Mouse (Mus musculus) kidney, postnatal 0 days (tissue): Measurements from ENCODE around the gene Pigs. TPM values are rescaled to one million over a fixed set of nuclear protein-coding genes. Genes with fewer than 3 reads are reported as not detected.

ENCODE experiments used
- ATAC-seq: fragments of 200-750 bp; cut with Nextera tagmentation; replicated peaks from 2 replicates; pipeline ENCODE4 v1.8.0; 2017; ENCODE audit warnings: low read depth, moderate number of reproducible peaks, moderate TSS enrichment, moderate library complexity; ENCODE audit not compliant: low FRiP score
- DNase-seq: peaks from one replicate; pipeline ENCODE4 v3.0.0-alpha.2; 2016; ENCODE audit warnings: low spot score
- H3K27ac ChIP-seq: fragments of 300-500 bp; sonication (generic); 2 replicates; pipeline ENCODE4 v1.5.1; 2014; ENCODE audit warnings: mild to moderate bottlenecking
- H3K27me3 ChIP-seq: fragments of 300-500 bp; sonication (generic); 2 replicates; pipeline ENCODE4 v1.6.1; 2014; ENCODE audit warnings: low read length, mixed read lengths; ENCODE audit not compliant: insufficient read depth
- H3K36me3 ChIP-seq: fragments of 300-500 bp; sonication (generic); 2 replicates; pipeline ENCODE4 v1.6.1; 2014; ENCODE audit warnings: low read length, mixed read lengths; ENCODE audit not compliant: insufficient read depth
- H3K4me1 ChIP-seq: fragments of 300-500 bp; sonication (generic); replicated peaks from 2 replicates; pipeline ENCODE4 v1.6.1; 2014; ENCODE audit warnings: antibody characterized with exemption, low read length, mixed read lengths; ENCODE audit not compliant: insufficient read depth
- H3K4me2 ChIP-seq: fragments of 300-500 bp; sonication (generic); 2 replicates; pipeline ENCODE4 v1.6.1; 2014; ENCODE audit warnings: mild to moderate bottlenecking, low read length, moderate library complexity, mixed read lengths
- H3K4me3 ChIP-seq: fragments of 300-500 bp; sonication (generic); replicated peaks from 2 replicates; pipeline ENCODE4 v1.5.1; 2014; ENCODE audit warnings: low read depth, low read length
- H3K9ac ChIP-seq: fragments of 300-500 bp; sonication (generic); 2 replicates; pipeline ENCODE4 v1.6.1; 2014; ENCODE audit warnings: low read depth, low read length
- H3K9me3 ChIP-seq: fragments of 300-500 bp; sonication (generic); replicated peaks from 2 replicates; pipeline ENCODE4 v1.6.1; 2016; ENCODE audit warnings: low read length, inconsistent platforms, mixed read lengths
- CTCF ChIP-seq: IDR thresholded peaks from 2 replicates; pipeline ENCODE4 v1.5.1; 2016; ENCODE audit warnings: antibody characterized with exemption, low read depth, mild to moderate bottlenecking, moderate library complexity
- WGBS: fragments of 180-500 bp; shearing (Covaris S2); extraction: QIAGEN DNeasy Blood & Tissue Kit; methylation state at CpG from one replicate; pipeline ENCODE4 v1.1.7; 2014; 5-methylcytosine and 5-hydroxymethylcytosine counted together
- polyA plus RNA-seq: library from polyadenylated mRNA; unstranded; fragments of >200 nt; fragmentation: Nextera tagmentation; extraction: Ambion mirVana; gene quantifications from 2 replicates; pipeline ENCODE4 v1.2.1, GENCODE M21; 2015

Pigs gene
- polyA plus RNA-seq: 67.5 and 74.9 TPM in 2 replicates

DNA sequence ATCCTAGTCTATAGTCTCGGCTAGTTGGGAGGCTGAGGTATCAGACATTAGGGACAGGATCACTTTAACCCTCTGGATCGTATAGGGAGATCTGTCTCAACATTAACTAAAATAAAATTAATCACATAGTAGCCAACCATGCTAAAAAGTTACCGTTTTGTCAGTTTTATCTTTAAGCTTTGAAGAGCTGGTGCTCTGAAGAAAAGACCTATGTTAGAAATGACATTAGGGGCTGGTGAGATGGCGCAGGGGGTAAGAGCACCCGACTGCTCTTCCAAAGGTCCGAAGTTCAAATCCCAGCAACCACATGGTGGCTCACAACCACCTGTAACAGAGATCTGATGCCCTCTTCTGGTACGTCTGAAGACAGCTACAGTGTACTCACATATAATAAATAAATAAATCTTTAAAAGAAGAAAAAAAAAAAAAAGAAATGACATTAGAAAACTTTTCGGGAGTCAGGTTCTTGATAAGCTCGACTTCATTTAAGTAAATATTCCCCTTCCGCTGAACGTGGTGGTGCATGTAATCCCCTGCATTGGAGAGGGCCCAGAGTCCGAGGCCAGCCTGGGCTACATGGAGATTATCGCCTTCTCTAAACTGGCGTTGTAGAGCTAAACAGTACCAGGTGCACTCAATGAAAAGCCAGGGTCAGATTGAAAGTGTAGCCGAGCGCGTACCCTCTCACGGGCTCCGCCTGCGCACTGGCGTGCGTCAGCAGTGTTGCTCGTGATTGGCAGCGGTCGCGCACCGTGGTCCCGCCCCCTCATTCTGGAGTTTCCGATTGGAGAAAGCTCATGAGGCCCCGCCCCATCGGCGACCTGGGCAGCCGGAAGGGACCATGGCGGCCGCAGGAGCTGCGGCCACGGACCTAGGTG is at the start of gene Pigs:
TSS of gene Pigs (plus strand) at position 782 of the 878 bp plus-strand sequence.
- TF ChIP-seq CTCF: peak; percentile 33
- H3K27ac ChIP-seq: peak within 1 kb of the TSS; percentile 58; the same call in 1 of the 2 replicates
- DNase-seq (peak; percentile 97), ATAC-seq (peak; percentile 93)
- no peaks in the 10 kb centered on the region for H3K9me3 ChIP-seq
- peak within 1 kb of the TSS; percentile 73 for H3K9ac ChIP-seq
- no peaks in the 10 kb centered on the region for H3K27me3 ChIP-seq
- 0 out of 2 replicates have a peak, but pooled peaks cover 3% of the 10 kb centered on the region for H3K4me1 ChIP-seq
- WGBS: 11% methylated on average over 37 of the region's 37 CpGs
- peaks cover 2% of the 10 kb centered on the region; the same call in 1 of the 2 replicates for H3K36me3 ChIP-seq
- H3K4me3 ChIP-seq: peak within 1 kb of the TSS; percentile 86
- peak within 1 kb of the TSS; percentile 81 for H3K4me2 ChIP-seq

- no peak for TF ChIP-seq CTCF
- no peak for DNase-seq
- no peak overlapping the region for H3K27ac ChIP-seq
- H3K36me3 ChIP-seq: peaks cover 82% of the 10 kb centered on the region
- no peaks in the 10 kb centered on the region for H3K27me3 ChIP-seq
- WGBS: 81% methylated on average over 7 of the region's 7 CpGs
- H3K4me2 ChIP-seq: no peak overlapping the region
- no peaks in the 10 kb centered on the region for H3K4me1 ChIP-seq
- H3K9me3 ChIP-seq: no peaks in the 10 kb centered on the region
- H3K4me3 ChIP-seq: no peak overlapping the region
- no peak for ATAC-seq
- H3K9ac ChIP-seq: no peak overlapping the region
Observed at GRCm38 (mm10) chr11:78278853-78279252, 49.4 kb upstream of the Pigs start.

- no peak for ATAC-seq
- WGBS: 89% methylated on average over 4 of the region's 4 CpGs
Observed at GRCm38 (mm10) chr11:78279586-78279985, 48.6 kb upstream of the Pigs start.

DNA sequence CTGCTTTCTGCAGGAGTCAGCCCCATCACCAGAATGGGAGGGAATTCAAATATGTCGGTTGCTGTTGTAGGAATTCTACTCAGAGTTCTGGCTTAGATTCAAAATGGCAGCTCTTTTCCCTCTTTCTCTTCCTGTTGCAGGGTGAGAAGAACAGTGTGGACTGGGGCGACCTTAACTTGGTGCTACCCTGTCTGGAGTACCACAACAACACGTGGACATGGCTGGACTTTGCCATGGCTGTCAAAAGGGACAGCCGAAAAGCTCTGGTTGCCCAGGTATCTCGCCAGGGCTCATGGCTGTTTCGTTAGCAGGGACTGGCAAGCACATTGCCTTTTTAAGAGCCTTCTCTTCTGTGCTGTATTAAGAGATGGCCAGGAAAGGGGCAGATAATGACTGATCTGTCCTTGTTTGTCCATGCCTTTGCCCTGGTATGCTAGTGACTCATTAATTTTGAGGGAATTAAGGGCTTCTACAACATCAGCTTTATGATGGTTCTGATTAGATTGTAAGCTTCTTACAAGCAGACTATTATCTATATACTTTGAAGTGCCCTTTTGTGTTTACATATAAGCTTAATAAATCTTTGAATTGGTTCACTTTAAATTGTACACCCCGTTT is 39.0 kb upstream of the Pigs start:
- no peaks in the 10 kb centered on the region for H3K4me1 ChIP-seq
- no peak overlapping the region for H3K4me2 ChIP-seq
- no peaks in the 10 kb centered on the region for H3K27me3 ChIP-seq
- no peak for TF ChIP-seq CTCF
- WGBS: 91% methylated on average over 7 of the region's 7 CpGs
- H3K9ac ChIP-seq: no peak overlapping the region
- H3K36me3 ChIP-seq: peaks cover 61% of the 10 kb centered on the region
- H3K9me3 ChIP-seq: no peaks in the 10 kb centered on the region
- H3K27ac ChIP-seq: no peak overlapping the region
- DNase-seq: no peak
- H3K4me3 ChIP-seq: no peak overlapping the region
- ATAC-seq: no peak

More at GRCm38 (mm10) chr11:78279586-78279985, 48.6 kb upstream of the Pigs start:
- H3K27ac ChIP-seq: no peak overlapping the region
- H3K4me1 ChIP-seq: no peaks in the 10 kb centered on the region
- H3K27me3 ChIP-seq: no peaks in the 10 kb centered on the region
- H3K9me3 ChIP-seq: no peaks in the 10 kb centered on the region
- TF ChIP-seq CTCF: no peak
- no peak overlapping the region for H3K4me3 ChIP-seq
- DNase-seq: no peak
- H3K36me3 ChIP-seq: peaks cover 80% of the 10 kb centered on the region
- H3K9ac ChIP-seq: no peak overlapping the region
- H3K4me2 ChIP-seq: no peak overlapping the region

GRCm38 (mm10) chr11:78290654-78291053 is 37.6 kb upstream of the Pigs start, which contains the start of gene BC030499:
TSS of gene BC030499 (plus strand) at chr11:78290841.
- H3K4me1 ChIP-seq: no peaks in the 10 kb centered on the region
- no peak within 1 kb of the TSS for H3K27ac ChIP-seq
- no peak for ATAC-seq
- no peak for DNase-seq
- H3K4me2 ChIP-seq: no peak within 1 kb of the TSS
- whole genome bisulfite sequencing: 94% methylated on average over 4 of the region's 4 CpGs
- H3K9me3 ChIP-seq: no peaks in the 10 kb centered on the region
- no peak within 1 kb of the TSS for H3K9ac ChIP-seq
- peaks cover 49% of the 10 kb centered on the region for H3K36me3 ChIP-seq
- TF ChIP-seq CTCF: no peak
- H3K4me3 ChIP-seq: no peak within 1 kb of the TSS
- H3K27me3 ChIP-seq: no peaks in the 10 kb centered on the region

DNA sequence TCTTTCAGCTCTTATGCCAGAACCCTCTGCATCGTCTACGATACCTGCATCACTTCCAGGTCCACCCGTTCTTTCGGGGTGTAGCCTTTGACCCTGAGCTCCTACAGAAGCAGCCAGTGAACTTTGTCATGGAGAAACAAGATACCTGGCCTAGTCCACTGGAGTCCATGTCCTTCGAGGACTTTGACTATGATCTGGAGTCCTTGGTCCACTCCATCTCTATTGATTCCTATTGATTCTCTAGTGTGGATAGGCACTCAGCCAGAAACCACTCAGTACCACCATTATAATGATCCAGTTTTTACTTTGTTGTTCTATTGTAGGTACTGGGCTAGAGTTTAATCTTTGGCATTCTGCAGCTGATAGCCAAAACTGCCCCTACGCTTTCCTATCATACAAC is 33.6 kb upstream of the Pigs start:
- no peak overlapping the region for H3K4me2 ChIP-seq
- 97% methylated on average over 6 of the region's 6 CpGs for WGBS
- no peak overlapping the region for H3K9ac ChIP-seq
- H3K4me3 ChIP-seq: no peak overlapping the region
- DNase-seq (no peak), ATAC-seq (no peak)
- H3K9me3 ChIP-seq: no peaks in the 10 kb centered on the region
- no peak overlapping the region for H3K27ac ChIP-seq
- peaks cover 15% of the 10 kb centered on the region for H3K36me3 ChIP-seq
- no peaks in the 10 kb centered on the region for H3K4me1 ChIP-seq
- no peak for TF ChIP-seq CTCF
- H3K27me3 ChIP-seq: no peaks in the 10 kb centered on the region
